8 mouse cellular contexts compared by ENCODE assay signal in genomic region chr3:89270891-89271290, GRCm38 (mm10). TPM values are rescaled to one million over a fixed set of nuclear protein-coding genes. Genes with fewer than 3 reads are reported as not detected.
DNase-seq lines count a peak whose midpoint lies in the region; ATAC-seq and TF ChIP-seq lines count a peak whose summit lies in the region.

No protein-coding gene starts in this region.

- ATAC-seq in kidney, embryonic 16.5 days (ENCODE audit: low FRiP score, low TSS enrichment): no peak
- ATAC-seq in liver, embryonic 16.5 days (ENCODE audit: low read depth): no peak

- intact Hi-C loops in heart, adult 2 months (cut with DNase I): loop anchor here (1.0 kb wide), 1 partner anchor 8 kb away; no protein-coding TSS in a partner anchor

- no peak; the same call in 1 of the 2 replicates for TF ChIP-seq POLR2A in heart, adult 2 months (IDR thresholded peaks at IDR 0.05; ENCODE audit: insufficient read depth, low read depth, low read length)

- no peak overlapping the region for H3K9ac ChIP-seq in heart, adult 2 months (ENCODE audit: low read depth, low read length)
- H3K9ac ChIP-seq in kidney, embryonic 16.5 days (replicated peaks; ENCODE audit: low read length): peak overlapping the region; percentile 77
- no peak overlapping the region for H3K9ac ChIP-seq in liver, embryonic 16.5 days (ENCODE audit: low read depth, low read length)

- WGBS in heart, adult 2 months: 32% methylated on average over 6 of the region's 6 CpGs
- 65% methylated on average over 6 of the region's 6 CpGs for WGBS in kidney, embryonic 16.5 days
- WGBS in liver, embryonic 16.5 days (ENCODE audit: insufficient replicate concordance): 65% methylated on average over 6 of the region's 6 CpGs

- H3K9me3 ChIP-seq in kidney, embryonic 16.5 days (ENCODE audit: low read length): no peaks in the 10 kb centered on the region
- H3K9me3 ChIP-seq in liver, embryonic 16.5 days (replicated peaks; ENCODE audit: control insufficient read depth, low read length): no peaks in the 10 kb centered on the region

- TF ChIP-seq CTCF in heart, adult 2 months (IDR thresholded peaks at IDR 0.05): no peak

- peak; percentile 65 for DNase-seq in testis, postnatal 10 days (ENCODE audit: low spot score)
- DNase-seq in testis, postnatal 14 days (ENCODE audit: low spot score): no peak
- peak; percentile 69 to 70 for DNase-seq in cerebellum, postnatal 10 days
- peak; percentile 69 to 78 for DNase-seq in heart, adult 2 months
- DNase-seq in right cerebral cortex, postnatal 14 days: peak; percentile 58
- DNase-seq in spleen, postnatal 14 days (ENCODE audit: low spot score in 2 of 2): no peak

- peaks cover 21% of the 10 kb centered on the region for H3K4me1 ChIP-seq in heart, adult 2 months (ENCODE audit: control insufficient read depth, insufficient read depth, low read length)
- H3K4me1 ChIP-seq in kidney, embryonic 16.5 days (ENCODE audit: insufficient read depth, low read length): peaks cover 40% of the 10 kb centered on the region
- peaks cover 23% of the 10 kb centered on the region for H3K4me1 ChIP-seq in liver, embryonic 16.5 days (ENCODE audit: control insufficient read depth, low read depth, low read length)

- H3K27me3 ChIP-seq in heart, adult 2 months (ENCODE audit: control insufficient read depth, insufficient read depth, low read length): no peaks in the 10 kb centered on the region
- no peaks in the 10 kb centered on the region for H3K27me3 ChIP-seq in kidney, embryonic 16.5 days (ENCODE audit: insufficient read depth, low read length)
- H3K27me3 ChIP-seq in liver, embryonic 16.5 days (ENCODE audit: control insufficient read depth, insufficient read depth, low read depth, low read length): no peaks in the 10 kb centered on the region

- peaks cover 29% of the 10 kb centered on the region for H3K36me3 ChIP-seq in heart, adult 2 months (ENCODE audit: control insufficient read depth, insufficient read depth, low read length)
- H3K36me3 ChIP-seq in kidney, embryonic 16.5 days (ENCODE audit: insufficient read depth, low read length): peaks cover 31% of the 10 kb centered on the region
- no peaks in the 10 kb centered on the region for H3K36me3 ChIP-seq in liver, embryonic 16.5 days (ENCODE audit: control insufficient read depth, insufficient read depth)

- H3K27ac ChIP-seq in heart, adult 2 months: peak overlapping the region; percentile 86
- peak overlapping the region; percentile 88 for H3K27ac ChIP-seq in kidney, embryonic 16.5 days (ENCODE audit: low read length)
- no peak overlapping the region; the same call in 1 of the 2 replicates for H3K27ac ChIP-seq in liver, embryonic 16.5 days (ENCODE audit: low read length)

- peaks cover 2% of the 10 kb centered on the region for H3K79me2 ChIP-seq in heart, adult 2 months (replicated peaks; ENCODE audit: control insufficient read depth, insufficient read depth, low read length)

- 0 out of 2 replicates have a peak, but pooled peaks have one; percentile 7 for TF ChIP-seq EP300 in heart, adult 2 months (IDR thresholded peaks at IDR 0.05; ENCODE audit: insufficient read depth, low read depth, low read length)

- peak overlapping the region; percentile 71 for H3K4me3 ChIP-seq in heart, adult 2 months
- H3K4me3 ChIP-seq in kidney, embryonic 16.5 days (ENCODE audit: low read length): peak overlapping the region; percentile 62
- peak overlapping the region; percentile 70 for H3K4me3 ChIP-seq in liver, embryonic 16.5 days (ENCODE audit: low read depth, low read length)

- H3K4me2 ChIP-seq in kidney, embryonic 16.5 days (replicated peaks; ENCODE audit: low read depth, low read length): peak overlapping the region; percentile 76
- peak overlapping the region; percentile 81 for H3K4me2 ChIP-seq in liver, embryonic 16.5 days (ENCODE audit: low read depth, low read length)

RNA-seq across cellular contexts. Expression of gene Slc50a1, which starts 0.5 kb away (rescaled TPM):
- total RNA-seq in heart, adult 2 months (2021): 10 to 100 TPM; 17.3 to 23.3 TPM
- 105 and 111 TPM in 2 replicates for polyA plus RNA-seq in heart, adult 2 months (2012; rRNA removed)
- polyA plus RNA-seq in kidney, embryonic 16.5 days (2015; fragmentation: Nextera tagmentation; extraction: Ambion mirVana): 58.8 and 64.3 TPM in 2 replicates
- polyA plus RNA-seq in liver, embryonic 16.5 days (2015; fragmentation: Nextera tagmentation; extraction: Ambion mirVana): 18.9 and 22.2 TPM in 2 replicates

RNA-seq across cellular contexts. Expression of gene Efna1, which starts 10.1 kb away (rescaled TPM):
- total RNA-seq in heart, adult 2 months (2021): 10 to 100 TPM; 22.6 to 28.4 TPM
- polyA plus RNA-seq in heart, adult 2 months (2012; rRNA removed): 39.6 and 44.4 TPM in 2 replicates
- polyA plus RNA-seq in kidney, embryonic 16.5 days (2015; fragmentation: Nextera tagmentation; extraction: Ambion mirVana): 81.9 and 86.7 TPM in 2 replicates
- 8.1 and 12.7 TPM in 2 replicates for polyA plus RNA-seq in liver, embryonic 16.5 days (2015; fragmentation: Nextera tagmentation; extraction: Ambion mirVana)

RNA-seq across cellular contexts. Expression of gene Dpm3, which starts 11.7 kb away (rescaled TPM):
- 10 to 100 TPM; 54.3 to 58.2 TPM for total RNA-seq in heart, adult 2 months (2021)
- 140 and 160 TPM in 2 replicates for polyA plus RNA-seq in heart, adult 2 months (2012; rRNA removed)
- 127 and 146 TPM in 2 replicates for polyA plus RNA-seq in kidney, embryonic 16.5 days (2015; fragmentation: Nextera tagmentation; extraction: Ambion mirVana)
- polyA plus RNA-seq in liver, embryonic 16.5 days (2015; fragmentation: Nextera tagmentation; extraction: Ambion mirVana): 51.9 and 59.4 TPM in 2 replicates

RNA-seq across cellular contexts. Expression of gene Trim46, which starts 24.8 kb away (rescaled TPM):
- under 1 TPM; 0.39 to 0.96 TPM for total RNA-seq in heart, adult 2 months (2021)
- polyA plus RNA-seq in heart, adult 2 months (2012; rRNA removed): 1.4 and 1.9 TPM in 2 replicates
- polyA plus RNA-seq in kidney, embryonic 16.5 days (2015; fragmentation: Nextera tagmentation; extraction: Ambion mirVana): 4.7 and 6.0 TPM in 2 replicates
- 0.14 and 0.28 TPM in 2 replicates for polyA plus RNA-seq in liver, embryonic 16.5 days (2015; fragmentation: Nextera tagmentation; extraction: Ambion mirVana)

RNA-seq across cellular contexts. Expression of gene Krtcap2, which starts 25.1 kb away (rescaled TPM):
- 10 to 100 TPM; 80.7 to 95.7 TPM for total RNA-seq in heart, adult 2 months (2021)
- 84.3 and 116 TPM in 2 replicates for polyA plus RNA-seq in heart, adult 2 months (2012; rRNA removed)
- 272 and 300 TPM in 2 replicates for polyA plus RNA-seq in kidney, embryonic 16.5 days (2015; fragmentation: Nextera tagmentation; extraction: Ambion mirVana)
- 129 and 131 TPM in 2 replicates for polyA plus RNA-seq in liver, embryonic 16.5 days (2015; fragmentation: Nextera tagmentation; extraction: Ambion mirVana)

Comparison
In these comparisons a context has a peak if more than half of its experiments do, and no peak if none do; other contexts are left out.
1. DNase-seq: peak in testis, postnatal 10 days (single experiment), cerebellum, postnatal 10 days (2 of 2), heart, adult 2 months (2 of 2) and right cerebral cortex, postnatal 14 days (single experiment); none in testis, postnatal 14 days (single experiment) and spleen, postnatal 14 days (0 of 2).
2. Peak in every context shown above with its lines, with median percentiles within 50 percentile points of each other: H3K4me3 ChIP-seq.